ENCODE assay signal across 9 mouse cellular contexts in genomic region chr6:47188193-47188592, GRCm38 (mm10).
DNase-seq lines count a peak whose midpoint lies in the region; ATAC-seq lines count a peak whose summit lies in the region.
"Had no signal": no experiment of that assay in that cellular context is flagged by ENCODE, and none has a peak within 500 bp of the region (broad histone marks: within the 10 kb centered on the region; RNA-seq: fewer than 3 reads in every experiment).

No protein-coding gene starts in this region.

- no peak overlapping the region for H3K4me2 ChIP-seq in forebrain, embryonic 11.5 days (ENCODE audit: low read depth, low read length, severe bottlenecking)
- no peak overlapping the region for H3K4me2 ChIP-seq in forebrain, embryonic 12.5 days
- no peak overlapping the region for H3K4me2 ChIP-seq in embryonic facial prominence, embryonic 11.5 days (ENCODE audit: low read depth, low read length)

- DNase-seq in forebrain, embryonic 11.5 days (ENCODE audit: low spot score), result peak; percentile 63
- peak; percentile 28 for DNase-seq in urinary bladder, postnatal 14 days (ENCODE audit: low spot score)
- no peak for DNase-seq in urinary bladder, adult 2 months (ENCODE audit: low spot score)
- peak; percentile 33 for DNase-seq in embryonic facial prominence, embryonic 11.5 days (ENCODE audit: low spot score)
- peak; percentile 58 to 63 for DNase-seq in layer of hippocampus, postnatal 10 days (ENCODE audit: low spot score in 2 of 2)
- DNase-seq in urinary bladder, adult 18-20 months (ENCODE audit: low spot score in 2 of 2), result no peak

- H3K4me1 ChIP-seq in forebrain, embryonic 11.5 days (replicated peaks; ENCODE audit: control insufficient read depth, insufficient read depth, low read length), result peaks cover 2% of the 10 kb centered on the region; the same call in 1 of the 2 replicates
- 0 out of 2 replicates have a peak, but pooled peaks cover 2% of the 10 kb centered on the region for H3K4me1 ChIP-seq in forebrain, embryonic 12.5 days
- no peaks in the 10 kb centered on the region for H3K4me1 ChIP-seq in embryonic facial prominence, embryonic 11.5 days (ENCODE audit: control insufficient read depth, insufficient read depth, low read length)

- H3K27me3 ChIP-seq in forebrain, embryonic 11.5 days (ENCODE audit: control insufficient read depth, insufficient read depth, low read length), result no peaks in the 10 kb centered on the region
- H3K27me3 ChIP-seq in forebrain, embryonic 12.5 days, result no peaks in the 10 kb centered on the region
- H3K27me3 ChIP-seq in embryonic facial prominence, embryonic 11.5 days (ENCODE audit: control insufficient read depth, insufficient read depth, low read length), result no peaks in the 10 kb centered on the region

- no peak for ATAC-seq in forebrain, embryonic 11.5 days (replicated peaks; ENCODE audit: low FRiP score)
- no peak for ATAC-seq in forebrain, embryonic 12.5 days (ENCODE audit: low FRiP score)
- ATAC-seq in embryonic facial prominence, embryonic 11.5 days (replicated peaks; ENCODE audit: insufficient number of reproducible peaks, low FRiP score, low TSS enrichment, low read depth), result no peak
- ATAC-seq in megakaryocyte, adult 5-6 weeks (ENCODE audit: poor library complexity, severe bottlenecking), result peak; percentile 70

- H3K9ac ChIP-seq in forebrain, embryonic 11.5 days (ENCODE audit: low read length), result no peak overlapping the region
- H3K9ac ChIP-seq in forebrain, embryonic 12.5 days, result no peak overlapping the region
- no peak overlapping the region for H3K9ac ChIP-seq in embryonic facial prominence, embryonic 11.5 days (replicated peaks; ENCODE audit: low read length)

- no peak overlapping the region for H3K4me3 ChIP-seq in forebrain, embryonic 11.5 days (ENCODE audit: low read depth, low read length)
- H3K4me3 ChIP-seq in forebrain, embryonic 12.5 days (replicated peaks), result no peak overlapping the region
- no peak overlapping the region for H3K4me3 ChIP-seq in embryonic facial prominence, embryonic 11.5 days (ENCODE audit: low read depth, low read length)
- H3K4me3 ChIP-seq: myocyte had no signal

- no peaks in the 10 kb centered on the region for H3K36me3 ChIP-seq in forebrain, embryonic 11.5 days (ENCODE audit: control insufficient read depth, insufficient read depth, low read length)
- H3K36me3 ChIP-seq in forebrain, embryonic 12.5 days (replicated peaks), result no peaks in the 10 kb centered on the region
- no peaks in the 10 kb centered on the region for H3K36me3 ChIP-seq in embryonic facial prominence, embryonic 11.5 days (replicated peaks; ENCODE audit: control insufficient read depth, insufficient read depth, low read depth, low read length)

- no peak overlapping the region for H3K27ac ChIP-seq in forebrain, embryonic 11.5 days (ENCODE audit: low read depth, low read length)
- H3K27ac ChIP-seq in forebrain, embryonic 12.5 days, result no peak overlapping the region
- no peak overlapping the region for H3K27ac ChIP-seq in embryonic facial prominence, embryonic 11.5 days (replicated peaks; ENCODE audit: low read depth, low read length)

- H3K9me3 ChIP-seq in forebrain, embryonic 11.5 days (ENCODE audit: control insufficient read depth, low read length), result no peaks in the 10 kb centered on the region
- no peaks in the 10 kb centered on the region for H3K9me3 ChIP-seq in forebrain, embryonic 12.5 days
- H3K9me3 ChIP-seq in embryonic facial prominence, embryonic 11.5 days (replicated peaks; ENCODE audit: control insufficient read depth, low read length), result no peaks in the 10 kb centered on the region

- WGBS in forebrain, embryonic 11.5 days, result 67% methylated on average over 7 of the region's 7 CpGs
- 65% methylated on average over 7 of the region's 7 CpGs for WGBS in forebrain, embryonic 12.5 days
- 69% methylated on average over 7 of the region's 7 CpGs for WGBS in embryonic facial prominence, embryonic 11.5 days

Comparison
In these comparisons a context has a peak if more than half of its experiments do, and no peak if none do; other contexts are left out.
1. DNase-seq: peak in forebrain, embryonic 11.5 days (single experiment), urinary bladder, postnatal 14 days (single experiment), embryonic facial prominence, embryonic 11.5 days (single experiment) and layer of hippocampus, postnatal 10 days (2 of 2); none in urinary bladder, adult 2 months (single experiment) and urinary bladder, adult 18-20 months (0 of 2).